Mouse (Mus musculus) CD4-positive helper T cell, adult 2 months (primary cell): ENCODE measurements around the gene Dcdc2c.

Experiments
- DNase-seq: peaks from one replicate; pipeline ENCODE4 v3.0.0-alpha.2; 2012; ENCODE audit warnings: low read depth, missing footprints, low spot score

Dcdc2c gene

GRCm38 (mm10) chr12:28458786-28459185, 93.4 kb downstream of the Dcdc2c start:
- no peak for DNase-seq

DNA sequence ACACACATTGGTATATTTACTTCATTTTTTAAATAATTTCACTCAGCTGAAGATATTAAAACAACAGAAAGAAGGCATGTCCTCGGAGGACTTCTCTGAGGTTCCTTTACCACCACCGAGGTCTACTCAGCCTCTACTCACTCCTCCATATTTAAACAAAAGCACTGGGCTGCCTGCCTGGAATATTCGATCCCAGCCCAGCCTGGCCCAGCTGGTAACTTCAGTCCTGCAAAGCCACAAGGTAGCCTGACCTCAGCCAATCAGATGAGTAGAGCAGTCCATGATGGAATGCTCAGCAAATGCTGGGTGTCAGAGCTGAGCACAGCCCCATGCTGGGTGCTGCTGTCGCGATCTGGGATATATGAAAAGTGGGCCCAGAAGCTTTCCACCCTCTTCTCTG, 115.7 kb downstream of the Dcdc2c start:
- no peak for DNase-seq

- DNase-seq = no peak
Measured at GRCm38 (mm10) chr12:28432729-28433067, 119.5 kb downstream of the Dcdc2c start.

DNA sequence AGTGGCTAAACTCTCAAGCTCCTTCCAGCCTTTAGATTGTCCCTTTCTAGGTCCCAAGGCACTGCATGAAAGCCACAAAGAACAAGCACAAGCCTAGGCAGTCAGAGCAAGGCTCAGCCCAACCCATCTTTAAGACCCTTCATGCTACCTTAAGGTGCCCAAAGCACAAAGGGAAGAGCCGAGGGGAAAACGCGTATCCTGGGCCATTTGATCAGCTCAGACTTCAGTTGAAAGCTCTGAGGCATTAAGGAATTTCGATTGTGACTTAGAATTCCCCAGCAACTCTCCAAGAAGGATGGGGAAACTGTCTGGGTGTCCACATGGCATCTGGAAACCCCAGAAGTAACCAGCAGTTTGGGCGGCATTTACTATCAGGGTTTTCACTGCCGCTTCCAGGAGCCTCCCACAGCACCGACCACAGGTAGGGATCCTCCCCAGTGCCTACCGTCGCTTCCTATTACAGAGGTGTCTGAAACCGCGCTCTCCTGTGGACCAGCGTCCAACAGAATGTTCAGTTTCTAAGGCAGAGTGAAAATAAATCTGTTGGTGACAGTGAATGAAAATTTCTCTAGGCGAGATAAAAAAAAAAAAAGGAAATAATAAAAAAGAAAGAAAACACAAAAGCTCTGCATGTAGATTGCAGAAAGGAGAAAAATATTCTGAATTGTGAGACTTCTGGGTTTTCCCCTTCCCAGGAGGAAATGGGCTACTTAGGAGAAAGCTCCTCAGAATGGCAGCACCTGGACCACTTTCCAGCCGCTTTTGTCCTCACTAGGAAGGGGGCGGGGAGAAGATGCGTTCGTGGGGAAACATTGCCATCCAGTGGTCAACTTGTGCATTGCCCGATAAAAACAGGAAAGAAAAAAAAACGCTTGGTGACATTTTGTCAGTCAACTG, 120.1 kb downstream of the Dcdc2c start:
- no peak for DNase-seq

GRCm38 (mm10) chr12:28429856-28430255, 122.3 kb downstream of the Dcdc2c start:
- DNase-seq = no peak

DNA sequence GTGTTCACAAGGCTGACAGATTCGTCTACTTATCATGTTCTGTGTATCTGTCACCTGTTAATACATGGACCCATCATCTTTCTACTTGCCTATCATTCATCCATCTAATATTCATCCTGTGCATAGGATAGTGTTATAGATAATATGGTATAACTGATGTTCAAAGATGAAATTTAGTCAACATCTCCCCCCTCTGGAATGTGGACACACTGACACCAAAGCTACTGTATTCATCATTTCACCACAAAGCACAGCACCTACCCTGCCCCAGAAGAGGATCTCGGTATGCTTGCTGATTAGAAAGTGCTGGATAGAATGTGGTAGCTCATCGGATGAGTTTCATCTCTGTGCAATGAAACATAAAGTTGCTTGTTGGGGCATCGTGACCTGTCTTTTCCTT, 135.2 kb downstream of the Dcdc2c start:
- DNase-seq = no peak

DNA sequence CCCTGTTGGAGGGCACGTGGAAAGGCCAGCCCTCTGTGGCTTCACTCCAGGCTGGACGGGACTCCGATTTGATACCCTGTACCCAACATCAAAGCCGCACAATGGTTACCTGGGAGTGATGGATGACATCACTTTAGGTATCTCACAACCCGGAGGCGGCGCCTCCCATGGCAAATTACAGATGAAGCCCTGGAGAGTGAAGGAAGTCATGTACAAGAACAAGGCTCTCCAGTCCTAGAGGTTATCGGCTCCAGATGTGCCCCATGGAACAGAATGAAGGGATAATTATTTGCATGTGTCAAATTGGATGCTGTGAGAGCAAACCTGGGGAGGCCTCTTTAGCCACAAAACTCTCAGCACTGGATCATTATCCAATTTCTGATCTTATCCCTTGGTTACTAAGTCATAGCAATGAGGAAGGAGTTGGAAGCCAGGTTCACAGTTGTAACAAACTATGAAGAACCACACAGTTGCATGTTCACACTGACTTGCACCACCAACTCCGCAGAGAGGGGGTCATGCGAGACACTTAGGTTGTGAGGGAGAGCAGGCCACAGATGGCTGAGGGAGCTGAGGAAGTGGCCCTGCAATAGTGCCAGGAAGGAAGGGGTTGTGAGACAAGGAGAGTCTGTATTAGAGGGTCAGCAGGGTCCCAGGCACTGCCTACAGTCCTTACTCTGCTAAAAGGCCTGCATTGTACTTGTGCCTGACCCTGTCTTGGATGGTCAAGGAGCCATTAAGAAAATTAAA, 144.4 kb downstream of the Dcdc2c start:
- DNase-seq = no peak

- DNase-seq = no peak
Measured at GRCm38 (mm10) chr12:28402256-28402655, 149.9 kb downstream of the Dcdc2c start.

DNA sequence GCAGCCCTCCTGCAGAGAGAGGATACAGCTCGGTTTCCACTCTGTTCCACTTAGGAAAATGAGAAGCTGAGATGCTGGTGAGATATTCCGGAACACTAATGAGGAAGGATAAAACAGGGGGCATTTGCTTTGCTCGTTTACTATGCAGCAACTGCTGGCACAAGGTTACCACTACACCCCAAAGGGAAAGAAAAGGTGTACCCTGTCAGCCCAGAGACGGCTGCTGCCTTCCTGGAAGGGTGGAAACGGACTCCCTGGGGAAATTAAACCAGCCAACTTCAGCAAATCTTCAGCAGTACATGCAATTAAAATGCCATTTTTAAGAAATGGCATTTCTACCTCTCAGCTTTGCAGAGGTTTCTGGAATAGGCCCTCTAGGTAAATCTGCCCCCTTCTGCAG, 150.8 kb downstream of the Dcdc2c start:
- no peak for DNase-seq

GRCm38 (mm10) chr12:28392129-28392528, 160.1 kb downstream of the Dcdc2c start:
- DNase-seq = no peak
